Mouse (Mus musculus) limb, embryonic 11.5 days (tissue): ENCODE measurements around the gene Hpd. TPM values are rescaled to one million over a fixed set of nuclear protein-coding genes. Genes with fewer than 3 reads are reported as not detected.
"Not testable (repeated sequence)": the region's sequence is repeated elsewhere in the genome, so short reads cannot be mapped to it uniquely, and the experiment has no call there.

Source experiments
- ATAC-seq: fragments of 200-750 bp; cut with Nextera tagmentation; 2 replicates; pipeline ENCODE4 v1.8.0; 2017; ENCODE audit warnings: low read depth; ENCODE audit not compliant: insufficient number of reproducible peaks, low FRiP score, low TSS enrichment
- DNase-seq: peaks from one replicate; pipeline ENCODE4 v3.0.0-alpha.2; 2015; ENCODE audit warnings: low spot score
- H3K27ac ChIP-seq: fragments of 300-500 bp; sonication (generic); replicated peaks from 2 replicates; pipeline ENCODE4 v1.5.1; 2014; ENCODE audit warnings: low read depth, mild to moderate bottlenecking, low read length
- H3K27me3 ChIP-seq: fragments of 300-500 bp; sonication (generic); 2 replicates; pipeline ENCODE4 v1.6.1; 2014; ENCODE audit warnings: mild to moderate bottlenecking, low read length, mixed read lengths; ENCODE audit not compliant: control insufficient read depth, insufficient read depth
- H3K36me3 ChIP-seq: fragments of 300-500 bp; sonication (generic); 2 replicates; pipeline ENCODE4 v1.6.1; 2014; ENCODE audit warnings: mild to moderate bottlenecking, low read length, moderate library complexity, mixed read lengths; ENCODE audit not compliant: control insufficient read depth, insufficient read depth
- H3K4me1 ChIP-seq: fragments of 300-500 bp; sonication (generic); 2 replicates; pipeline ENCODE4 v1.6.1; 2014; ENCODE audit warnings: low read length, mixed read lengths; ENCODE audit not compliant: control insufficient read depth, insufficient read depth
- H3K4me2 ChIP-seq: fragments of 300-500 bp; sonication (generic); 2 replicates; pipeline ENCODE4 v1.6.1; 2014; ENCODE audit warnings: low read depth, mild to moderate bottlenecking, moderate library complexity; ENCODE audit not compliant: severe bottlenecking
- H3K4me3 ChIP-seq: fragments of 300-500 bp; sonication (generic); 2 replicates; pipeline ENCODE4 v1.5.1; 2014; ENCODE audit warnings: low read depth, low read length
- H3K9ac ChIP-seq: fragments of 300-500 bp; sonication (generic); 2 replicates; pipeline ENCODE4 v1.6.1; 2014; ENCODE audit warnings: mild to moderate bottlenecking, low read length
- H3K9me3 ChIP-seq: fragments of 300-500 bp; sonication (generic); 2 replicates; pipeline ENCODE4 v1.6.1; 2016; ENCODE audit warnings: low read length; ENCODE audit not compliant: control insufficient read depth
- WGBS: fragments of 180-500 bp; shearing (Covaris S2); extraction: QIAGEN DNeasy Blood & Tissue Kit; methylation state at CpG from one replicate; pipeline ENCODE4 v1.1.7; 2014; 5-methylcytosine and 5-hydroxymethylcytosine counted together
- polyA plus RNA-seq: library from polyadenylated mRNA; unstranded; fragments of >200 nt; fragmentation: Nextera tagmentation; extraction: Ambion mirVana; gene quantifications from 2 replicates; pipeline ENCODE4 v1.2.1, GENCODE M21; 2014

Gene Hpd
- not detected in 2 replicates for polyA plus RNA-seq

DNA sequence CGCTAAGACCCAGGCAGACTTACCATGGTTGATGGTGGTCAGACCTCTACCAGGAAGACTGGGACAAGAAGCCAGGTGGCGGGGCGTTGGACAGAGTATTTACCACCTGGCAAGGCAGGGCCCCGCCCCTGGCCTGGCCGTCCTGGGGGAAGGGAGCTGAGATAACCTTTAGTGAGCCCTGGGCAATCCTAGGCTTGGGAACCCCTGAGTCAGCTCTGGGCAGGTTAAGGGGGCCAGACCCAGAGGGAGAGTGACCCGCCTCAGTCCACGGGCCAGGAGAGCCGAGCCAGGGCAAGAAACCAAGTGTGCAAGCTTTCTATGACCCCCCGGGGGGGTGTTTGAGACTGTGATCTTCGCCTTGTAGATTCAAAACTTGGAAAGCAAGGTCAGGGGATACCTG is at the start of gene Hpd:
TSS of gene Hpd (minus strand) at position 77 of the 400 bp plus-strand sequence.
- Histone ChIP-seq H3K4me1 (no peaks in the 10 kb centered on the region), H3K9me3 (no peaks in the 10 kb centered on the region), H3K4me3 (no peak within 1 kb of the TSS), H3K27me3 (no peaks in the 10 kb centered on the region), H3K9ac (no peak within 1 kb of the TSS), H3K27ac (no peak within 1 kb of the TSS), H3K36me3 (no peaks in the 10 kb centered on the region), H3K4me2 (no peak within 1 kb of the TSS)
- DNase-seq (no peak), ATAC-seq (no peak)
- 79% methylated on average over 10 of the region's 10 CpGs for WGBS

DNA sequence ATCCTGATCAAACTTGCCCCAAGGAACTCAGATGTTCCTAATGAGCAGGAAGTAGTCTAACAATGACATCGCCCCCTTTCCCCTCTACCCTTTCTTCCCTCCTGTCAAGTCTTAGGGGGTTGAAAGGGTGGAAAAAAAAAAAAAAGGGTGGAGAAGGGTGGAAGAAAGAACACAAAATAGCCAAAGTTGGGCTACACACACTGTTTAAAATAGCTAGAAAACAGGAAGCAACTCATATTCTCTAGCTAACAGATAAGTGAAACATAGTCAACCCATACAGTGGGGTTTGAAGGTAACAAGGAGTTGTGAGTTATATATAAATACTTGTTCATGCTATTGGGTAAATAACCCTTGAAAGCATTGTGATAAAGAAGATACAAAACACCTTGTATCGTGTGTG is 49.7 kb upstream of the Hpd start:
- Histone ChIP-seq H3K27ac (no peak overlapping the region), H3K27me3 (no peaks in the 10 kb centered on the region), H3K4me1 (0 out of 2 replicates have a peak, but pooled peaks cover 3% of the 10 kb centered on the region), H3K4me2 (no peak overlapping the region), H3K9me3 (no peaks in the 10 kb centered on the region), H3K4me3 (no peak overlapping the region), H3K36me3 (peaks cover 2% of the 10 kb centered on the region; the same call in 1 of the 2 replicates), H3K9ac (no peak overlapping the region)
- no peak for DNase-seq
- no peak for ATAC-seq
- WGBS: 96% methylated on average over 2 of the region's 2 CpGs

DNA sequence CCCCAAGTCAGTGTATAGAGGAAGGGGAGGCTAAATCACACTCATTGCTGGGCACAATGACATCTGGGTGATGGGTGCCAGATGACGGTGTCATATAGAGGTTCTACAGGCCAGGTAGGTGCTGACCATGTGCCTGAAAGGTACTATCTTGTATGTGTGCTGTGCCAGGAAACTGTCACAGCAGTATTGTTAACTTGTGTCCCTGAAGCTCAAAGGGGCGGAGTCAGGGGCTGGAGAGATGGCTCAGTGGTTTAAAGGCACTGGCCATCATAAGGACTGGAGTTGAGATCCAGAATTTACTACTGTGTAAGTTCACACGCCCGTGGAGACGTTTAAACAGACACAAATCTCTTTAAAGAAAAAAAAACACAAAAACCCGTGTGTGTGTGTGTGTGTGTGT is 46.8 kb upstream of the Hpd start:
- H3K4me2 ChIP-seq: no peak overlapping the region
- 0 out of 2 replicates have a peak, but pooled peaks cover 3% of the 10 kb centered on the region for H3K4me1 ChIP-seq
- no peak overlapping the region for H3K4me3 ChIP-seq
- H3K9ac ChIP-seq: no peak overlapping the region
- no peaks in the 10 kb centered on the region for H3K36me3 ChIP-seq
- H3K27ac ChIP-seq: no peak overlapping the region
- ATAC-seq (no peak), DNase-seq (no peak)
- no peaks in the 10 kb centered on the region for H3K9me3 ChIP-seq
- WGBS: 93% methylated on average over 6 of the region's 6 CpGs
- H3K27me3 ChIP-seq: no peaks in the 10 kb centered on the region

DNA sequence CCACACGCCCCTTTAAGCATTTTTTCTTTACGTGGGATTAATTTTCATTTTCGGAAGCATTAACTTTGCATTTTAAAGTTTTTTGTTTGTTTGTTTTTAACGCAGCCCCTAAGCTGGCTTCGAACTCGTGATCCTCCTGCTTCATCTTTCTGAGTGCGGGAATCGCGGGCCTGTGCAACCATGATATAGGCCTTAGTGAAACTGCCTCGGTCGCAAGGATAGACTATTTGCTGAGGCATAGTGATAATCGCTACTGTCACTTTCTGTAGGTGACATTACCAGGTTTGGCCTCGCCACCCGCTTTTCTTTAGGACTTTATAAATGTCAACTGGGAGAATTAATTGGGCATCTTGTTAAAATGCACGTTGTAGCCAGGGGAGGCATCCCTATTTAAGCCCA is 46.0 kb upstream of the Hpd start:
- no peaks in the 10 kb centered on the region for H3K36me3 ChIP-seq
- WGBS: 4% methylated on average over 15 of the region's 15 CpGs

DNA sequence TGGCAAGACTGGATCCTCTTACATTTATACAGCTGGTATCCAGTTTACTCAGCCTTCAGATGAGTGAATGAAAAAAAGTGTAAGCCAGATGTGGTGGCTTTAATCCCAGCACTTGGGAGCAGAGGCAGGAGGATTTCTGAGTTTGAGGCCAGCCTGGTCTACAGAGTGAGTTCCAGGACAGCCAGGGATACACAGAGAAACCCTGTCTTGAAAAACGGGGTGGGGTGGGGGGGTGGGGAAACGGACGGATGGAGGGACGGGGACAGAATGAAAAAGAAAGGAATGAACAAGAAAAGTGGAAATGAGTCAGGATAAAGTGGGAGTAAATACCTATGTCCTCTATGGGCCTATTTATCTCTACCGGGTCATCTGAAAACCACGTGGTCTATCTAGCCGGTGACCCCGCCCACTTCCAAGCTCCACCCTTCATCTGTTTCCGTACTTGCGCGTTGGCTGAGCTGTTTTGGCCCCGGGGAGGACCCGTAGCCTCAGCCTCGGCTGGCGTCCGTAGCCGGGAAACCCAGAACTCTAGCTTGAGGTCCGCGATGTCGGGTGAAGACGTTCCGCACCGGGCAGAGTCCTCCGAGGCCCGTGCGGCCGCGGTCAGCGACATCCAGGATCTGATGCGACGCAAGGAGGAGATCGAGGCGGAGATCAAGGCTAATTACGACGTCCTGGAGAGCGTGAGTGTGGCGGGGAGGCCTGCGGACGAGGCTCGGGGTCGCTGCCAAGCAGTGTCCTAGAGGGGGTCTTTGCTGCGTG is 45.4 kb upstream of the Hpd start:
- Histone ChIP-seq H3K27me3 (no peaks in the 10 kb centered on the region), H3K27ac (no peak overlapping the region), H3K9me3 (no peaks in the 10 kb centered on the region), H3K36me3 (no peaks in the 10 kb centered on the region), H3K4me1 (0 out of 2 replicates have a peak, but pooled peaks cover 3% of the 10 kb centered on the region), H3K4me2 (peak overlapping the region; percentile 66), H3K9ac (peak overlapping the region; percentile 88), H3K4me3 (peak overlapping the region; percentile 88)
- peak; percentile 95 for DNase-seq
- WGBS: 2% methylated on average over 42 of the region's 42 CpGs
- ATAC-seq: peak; percentile 75; the same call in 1 of the 2 replicates

More for the DNA sequence above, 46.0 kb upstream of the Hpd start:
- Histone ChIP-seq H3K27ac (no peak overlapping the region), H3K4me1 (0 out of 2 replicates have a peak, but pooled peaks cover 3% of the 10 kb centered on the region), H3K9ac (peak overlapping the region; percentile 88), H3K4me3 (peak overlapping the region; percentile 88), H3K4me2 (peak overlapping the region; percentile 66), H3K9me3 (no peaks in the 10 kb centered on the region), H3K27me3 (no peaks in the 10 kb centered on the region)
- ATAC-seq: no peak
- DNase-seq: no peak

DNA sequence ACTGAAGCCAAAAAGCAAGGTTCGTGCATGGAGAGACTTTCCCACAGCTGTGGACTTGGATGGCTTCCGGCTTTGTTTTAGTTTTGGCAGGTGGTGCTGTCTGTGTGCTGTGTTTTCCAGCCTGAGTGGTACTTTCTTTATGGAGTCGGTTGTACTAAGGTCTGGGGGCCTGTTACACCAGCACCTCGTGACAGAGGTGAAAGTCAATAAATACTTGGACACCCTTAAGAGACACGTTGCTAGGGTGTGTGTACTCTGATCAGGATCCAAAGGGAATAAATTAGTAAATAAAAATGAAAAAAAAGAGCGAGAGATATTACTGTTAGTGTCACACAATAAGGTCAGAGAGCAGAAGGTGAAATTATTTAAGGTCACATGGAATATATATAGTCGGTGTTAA is 44.3 kb upstream of the Hpd start:
- Histone ChIP-seq H3K27ac (no peak overlapping the region), H3K9me3 (no peaks in the 10 kb centered on the region), H3K27me3 (no peaks in the 10 kb centered on the region), H3K4me2 (no peak overlapping the region), H3K9ac (no peak overlapping the region), H3K4me3 (no peak overlapping the region), H3K4me1 (0 out of 2 replicates have a peak, but pooled peaks cover 3% of the 10 kb centered on the region), H3K36me3 (no peaks in the 10 kb centered on the region)
- ATAC-seq (no peak), DNase-seq (no peak)
- WGBS: 88% methylated on average over 7 of the region's 7 CpGs

DNA sequence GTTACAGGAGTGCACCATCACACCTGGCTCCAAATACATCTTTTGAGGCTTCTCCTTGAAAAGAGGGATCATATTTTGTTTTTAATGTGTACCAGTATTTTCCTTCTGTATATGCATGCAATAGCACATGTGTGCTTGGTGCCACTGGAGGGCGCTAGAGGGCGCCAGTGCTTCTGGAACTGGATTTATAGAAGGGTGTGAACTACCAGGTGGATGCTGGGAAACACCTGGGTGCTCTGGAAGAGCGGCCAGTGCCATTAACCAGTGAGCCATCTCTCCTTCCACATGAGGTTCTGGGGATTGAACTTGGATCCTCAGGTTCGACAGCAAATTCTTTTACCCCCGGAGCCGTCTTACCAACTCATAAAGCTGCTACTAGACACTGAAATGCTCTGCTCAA is 41.3 kb upstream of the Hpd start:
- H3K36me3 ChIP-seq, H3K9ac ChIP-seq, DNase-seq, H3K4me1 ChIP-seq, H3K4me3 ChIP-seq, H3K27me3 ChIP-seq, ATAC-seq, H3K9me3 ChIP-seq, H3K4me2 ChIP-seq, H3K27ac ChIP-seq: not testable (repeated sequence)
- WGBS: 54% methylated on average over 6 of the region's 6 CpGs

DNA sequence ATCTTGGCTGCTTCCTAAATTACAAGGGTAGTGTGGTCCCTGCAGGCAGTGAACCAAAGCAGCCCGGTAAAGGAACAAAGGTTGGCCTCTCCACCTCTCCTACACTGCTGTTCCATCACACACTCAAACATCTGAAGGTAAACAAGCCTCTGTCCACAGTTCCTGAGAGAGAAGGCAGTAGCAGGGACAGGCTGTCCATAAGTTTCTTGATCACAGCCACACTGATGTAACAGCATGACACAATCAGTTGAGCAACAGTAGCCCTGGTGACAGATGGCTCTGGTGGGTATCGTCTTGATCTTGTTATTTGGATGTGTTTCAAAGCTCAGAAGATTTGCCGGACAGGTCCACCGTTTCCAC is 40.5 kb upstream of the Hpd start:
- H3K27me3 ChIP-seq: no peaks in the 10 kb centered on the region
- H3K36me3 ChIP-seq: no peaks in the 10 kb centered on the region
- 85% methylated on average over 4 of the region's 4 CpGs for WGBS
- no peak for ATAC-seq
- H3K4me1 ChIP-seq: no peaks in the 10 kb centered on the region
- H3K9me3 ChIP-seq: no peaks in the 10 kb centered on the region
- H3K9ac ChIP-seq: no peak overlapping the region
- H3K27ac ChIP-seq: no peak overlapping the region
- H3K4me2 ChIP-seq: no peak overlapping the region
- no peak overlapping the region for H3K4me3 ChIP-seq
- DNase-seq: no peak
